Mouse (Mus musculus): Measurements from ENCODE around the gene Pgd. TPM values are rescaled to one million over a fixed set of nuclear protein-coding genes. Genes with fewer than 3 reads are reported as not detected.

Gene Pgd
- polyA plus RNA-seq, 1 experiment: 346 TPM

- H3K79me2 ChIP-seq (ENCODE audit: control insufficient read depth, insufficient read depth): peaks cover 48% of the 10 kb centered on the region
- H3ac ChIP-seq (ENCODE audit: control insufficient read depth, insufficient read length, low read depth): no peak overlapping the region
- no peak for TF ChIP-seq CTCF (IDR thresholded peaks at IDR 0.05; ENCODE audit: control insufficient read depth, insufficient read depth, insufficient read length)
- no peak for TF ChIP-seq CEBPB (IDR thresholded peaks at IDR 0.05; ENCODE audit: low read depth)
- no peak for TF ChIP-seq MYOD1 (IDR thresholded peaks at IDR 0.05; ENCODE audit: control insufficient read depth, insufficient read length, low read depth)
- no peak for TF ChIP-seq MYOG (IDR thresholded peaks at IDR 0.05; ENCODE audit: control insufficient read depth, extremely low read depth, insufficient read length)
- TF ChIP-seq USF1 (IDR thresholded peaks at IDR 0.05; ENCODE audit: low read depth): no peak
- TF ChIP-seq FOSL1 (IDR thresholded peaks at IDR 0.05; ENCODE audit: insufficient read depth, low read length, poor library complexity, severe bottlenecking): no peak
- no peak for TF ChIP-seq MAX (IDR thresholded peaks at IDR 0.05)
- no peaks in the 10 kb centered on the region for H3K27me3 ChIP-seq (ENCODE audit: control insufficient read depth, insufficient read depth, insufficient read length)
- H3K36me3 ChIP-seq (ENCODE audit: control insufficient read depth, insufficient read depth): peaks cover 27% of the 10 kb centered on the region
- no peak overlapping the region for H3K4me3 ChIP-seq (ENCODE audit: insufficient read depth, poor library complexity, severe bottlenecking)
- H3K79me3 ChIP-seq (ENCODE audit: low read depth): peaks cover 35% of the 10 kb centered on the region
Observed at GRCm38 (mm10) chr4:149168016-149168415, 1.4 kb upstream of the Pgd start.

GRCm38 (mm10) chr4:149166957-149167611, 513 bp upstream of the Pgd start:
- peaks cover 43% of the 10 kb centered on the region for H3K79me3 ChIP-seq (ENCODE audit: low read depth)
- H3K4me3 ChIP-seq (ENCODE audit: insufficient read depth, poor library complexity, severe bottlenecking): peak overlapping the region; percentile 79
- peaks cover 57% of the 10 kb centered on the region for H3K79me2 ChIP-seq (ENCODE audit: control insufficient read depth, insufficient read depth)
- TF ChIP-seq MAX (IDR thresholded peaks at IDR 0.05) (no peak), MYOG (IDR thresholded peaks at IDR 0.05; ENCODE audit: control insufficient read depth, extremely low read depth, insufficient read length) (no peak), FOSL1 (IDR thresholded peaks at IDR 0.05; ENCODE audit: insufficient read depth, low read length, poor library complexity, severe bottlenecking) (no peak), CTCF (IDR thresholded peaks at IDR 0.05; ENCODE audit: control insufficient read depth, insufficient read depth, insufficient read length) (no peak), USF1 (IDR thresholded peaks at IDR 0.05; ENCODE audit: low read depth) (no peak), MYOD1 (IDR thresholded peaks at IDR 0.05; ENCODE audit: control insufficient read depth, insufficient read length, low read depth) (no peak), CEBPB (IDR thresholded peaks at IDR 0.05; ENCODE audit: low read depth) (no peak)
- H3K36me3 ChIP-seq (ENCODE audit: control insufficient read depth, insufficient read depth): peaks cover 37% of the 10 kb centered on the region
- no peaks in the 10 kb centered on the region for H3K27me3 ChIP-seq (ENCODE audit: control insufficient read depth, insufficient read depth, insufficient read length)
- H3ac ChIP-seq (ENCODE audit: control insufficient read depth, insufficient read length, low read depth): peak overlapping the region; percentile 73

GRCm38 (mm10) chr4:149164150-149164549, 2.4 kb downstream of the Pgd start:
- H3K79me2 ChIP-seq (ENCODE audit: control insufficient read depth, insufficient read depth): peaks cover 71% of the 10 kb centered on the region
- H3ac ChIP-seq (ENCODE audit: control insufficient read depth, insufficient read length, low read depth): no peak overlapping the region
- TF ChIP-seq CTCF (IDR thresholded peaks at IDR 0.05; ENCODE audit: control insufficient read depth, insufficient read depth, insufficient read length) (no peak), MAX (IDR thresholded peaks at IDR 0.05) (no peak), MYOD1 (IDR thresholded peaks at IDR 0.05; ENCODE audit: control insufficient read depth, insufficient read length, low read depth) (no peak), USF1 (IDR thresholded peaks at IDR 0.05; ENCODE audit: low read depth) (no peak), FOSL1 (IDR thresholded peaks at IDR 0.05; ENCODE audit: insufficient read depth, low read length, poor library complexity, severe bottlenecking) (no peak), CEBPB (IDR thresholded peaks at IDR 0.05; ENCODE audit: low read depth) (no peak), MYOG (IDR thresholded peaks at IDR 0.05; ENCODE audit: control insufficient read depth, extremely low read depth, insufficient read length) (no peak)
- H3K27me3 ChIP-seq (ENCODE audit: control insufficient read depth, insufficient read depth, insufficient read length): no peaks in the 10 kb centered on the region
- peak overlapping the region; percentile 11 for H3K4me3 ChIP-seq (ENCODE audit: insufficient read depth, poor library complexity, severe bottlenecking)
- peaks cover 58% of the 10 kb centered on the region for H3K79me3 ChIP-seq (ENCODE audit: low read depth)
- peaks cover 66% of the 10 kb centered on the region for H3K36me3 ChIP-seq (ENCODE audit: control insufficient read depth, insufficient read depth)

- H3ac ChIP-seq (ENCODE audit: control insufficient read depth, insufficient read length, low read depth): no peak overlapping the region
- peaks cover 58% of the 10 kb centered on the region for H3K79me3 ChIP-seq (ENCODE audit: low read depth)
- H3K4me3 ChIP-seq (ENCODE audit: insufficient read depth, poor library complexity, severe bottlenecking): no peak overlapping the region
- H3K27me3 ChIP-seq (ENCODE audit: control insufficient read depth, insufficient read depth, insufficient read length): no peaks in the 10 kb centered on the region
- peaks cover 75% of the 10 kb centered on the region for H3K36me3 ChIP-seq (ENCODE audit: control insufficient read depth, insufficient read depth)
- H3K79me2 ChIP-seq (ENCODE audit: control insufficient read depth, insufficient read depth): peaks cover 80% of the 10 kb centered on the region
- TF ChIP-seq CTCF (IDR thresholded peaks at IDR 0.05; ENCODE audit: control insufficient read depth, insufficient read depth, insufficient read length): no peak
- no peak for TF ChIP-seq MYOD1 (IDR thresholded peaks at IDR 0.05; ENCODE audit: control insufficient read depth, insufficient read length, low read depth)
- TF ChIP-seq MAX (IDR thresholded peaks at IDR 0.05): no peak
- no peak for TF ChIP-seq FOSL1 (IDR thresholded peaks at IDR 0.05; ENCODE audit: insufficient read depth, low read length, poor library complexity, severe bottlenecking)
- no peak for TF ChIP-seq MYOG (IDR thresholded peaks at IDR 0.05; ENCODE audit: control insufficient read depth, extremely low read depth, insufficient read length)
- TF ChIP-seq USF1 (IDR thresholded peaks at IDR 0.05; ENCODE audit: low read depth): no peak
- no peak for TF ChIP-seq CEBPB (IDR thresholded peaks at IDR 0.05; ENCODE audit: low read depth)
Observed at GRCm38 (mm10) chr4:149163196-149163595, 3.4 kb downstream of the Pgd start.

- H3ac ChIP-seq (ENCODE audit: control insufficient read depth, insufficient read length, low read depth): no peak overlapping the region
- TF ChIP-seq CEBPB (IDR thresholded peaks at IDR 0.05; ENCODE audit: low read depth) (peak; percentile 34), CTCF (IDR thresholded peaks at IDR 0.05; ENCODE audit: control insufficient read depth, insufficient read depth, insufficient read length) (no peak)
- no peaks in the 10 kb centered on the region for H3K27me3 ChIP-seq (ENCODE audit: control insufficient read depth, insufficient read depth, insufficient read length)
- H3K36me3 ChIP-seq (ENCODE audit: control insufficient read depth, insufficient read depth): peaks cover 96% of the 10 kb centered on the region
- no peak overlapping the region for H3K4me3 ChIP-seq (ENCODE audit: insufficient read depth, poor library complexity, severe bottlenecking)
- H3K79me3 ChIP-seq (ENCODE audit: low read depth): peaks cover 60% of the 10 kb centered on the region
- peaks cover 64% of the 10 kb centered on the region for H3K79me2 ChIP-seq (ENCODE audit: control insufficient read depth, insufficient read depth)
Observed at GRCm38 (mm10) chr4:149161166-149161565, 5.4 kb downstream of the Pgd start.

- peaks cover 99% of the 10 kb centered on the region for H3K36me3 ChIP-seq (ENCODE audit: control insufficient read depth, insufficient read depth)
- peaks cover 51% of the 10 kb centered on the region for H3K79me2 ChIP-seq (ENCODE audit: control insufficient read depth, insufficient read depth)
- peaks cover 47% of the 10 kb centered on the region for H3K79me3 ChIP-seq (ENCODE audit: low read depth)
Observed at GRCm38 (mm10) chr4:149159891-149160290, 6.7 kb downstream of the Pgd start.

More at GRCm38 (mm10) chr4:149159891-149160290, 6.7 kb downstream of the Pgd start:
- TF ChIP-seq CTCF (IDR thresholded peaks at IDR 0.05; ENCODE audit: control insufficient read depth, insufficient read depth, insufficient read length) (no peak), USF1 (IDR thresholded peaks at IDR 0.05; ENCODE audit: low read depth) (no peak), MYOG (IDR thresholded peaks at IDR 0.05; ENCODE audit: control insufficient read depth, extremely low read depth, insufficient read length) (no peak), CEBPB (IDR thresholded peaks at IDR 0.05; ENCODE audit: low read depth) (no peak), FOSL1 (IDR thresholded peaks at IDR 0.05; ENCODE audit: insufficient read depth, low read length, poor library complexity, severe bottlenecking) (no peak), MAX (IDR thresholded peaks at IDR 0.05) (no peak)
- Histone ChIP-seq H3K4me3 (ENCODE audit: insufficient read depth, poor library complexity, severe bottlenecking) (no peak overlapping the region), H3K27me3 (ENCODE audit: control insufficient read depth, insufficient read depth, insufficient read length) (no peaks in the 10 kb centered on the region), H3ac (ENCODE audit: control insufficient read depth, insufficient read length, low read depth) (no peak overlapping the region)

Data from C2C12 (cell line).